Mouse (Mus musculus): ENCODE data around the gene Sema5b. TPM values are rescaled to one million over a fixed set of nuclear protein-coding genes. Genes with fewer than 3 reads are reported as not detected.

Sema5b gene
- polyA plus RNA-seq, 1 experiment from 2014 or later = 2.6 TPM

DNA sequence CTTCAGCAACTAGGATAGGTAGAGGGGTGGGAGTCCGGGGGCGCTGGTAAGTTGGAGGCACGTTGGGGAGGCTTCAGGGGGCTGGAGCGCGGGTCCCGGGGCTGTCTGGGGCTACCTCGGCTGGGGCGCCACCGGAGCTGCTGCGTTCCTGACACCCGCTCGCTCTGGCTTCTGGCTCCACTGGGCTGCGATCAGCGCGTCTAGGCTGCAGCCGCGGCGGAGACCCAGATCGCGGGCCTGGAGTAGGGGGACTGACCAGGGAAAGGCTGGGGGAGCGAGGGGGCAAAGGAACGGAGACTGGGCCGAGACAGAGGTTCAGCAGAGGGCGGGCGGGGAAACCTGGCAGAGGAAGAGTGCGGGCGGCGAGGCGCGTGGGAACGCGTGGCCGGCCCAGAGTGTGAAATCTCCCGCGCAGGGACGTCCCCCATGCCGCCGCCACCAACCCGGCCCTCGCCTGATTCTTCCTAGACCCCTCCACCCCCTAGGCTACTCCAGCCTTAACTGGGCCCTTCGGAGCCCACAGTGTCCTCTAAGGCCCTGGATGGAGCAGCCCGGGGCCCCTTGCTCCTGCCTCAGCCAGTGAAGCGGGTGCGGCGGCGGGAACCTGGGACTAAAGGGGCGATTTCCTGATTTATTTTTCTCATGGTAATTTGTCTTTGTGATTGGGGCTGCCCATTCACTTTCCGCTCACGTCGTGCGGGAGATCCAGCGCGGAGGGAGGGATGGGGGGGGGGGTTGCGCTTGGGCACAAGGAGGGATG, 896 bp downstream of the Sema5b start:
- Histone ChIP-seq H3K27ac (ENCODE audit: low read depth, low read length) (no peak overlapping the region), H3K4me2 (peak overlapping the region; percentile 99), H3K4me1 (ENCODE audit: control insufficient read depth, insufficient read depth, low read length) (peaks cover 13% of the 10 kb centered on the region), H3K9me3 (replicated peaks; ENCODE audit: control insufficient read depth, low read length) (no peaks in the 10 kb centered on the region), H3K9ac (ENCODE audit: low read depth, low read length) (peak overlapping the region; percentile 58; the same call in 1 of the 2 replicates), H3K4me3 (ENCODE audit: low read depth, low read length) (peak overlapping the region; percentile 62), H3K27me3 (ENCODE audit: control insufficient read depth, insufficient read depth, low read length) (peaks cover 65% of the 10 kb centered on the region), H3K36me3 (ENCODE audit: control insufficient read depth, insufficient read depth, low read length) (no peaks in the 10 kb centered on the region)
- 0 out of 2 replicates have a peak, but pooled peaks have one; percentile 49 for ATAC-seq (replicated peaks; ENCODE audit: insufficient number of reproducible peaks, low FRiP score, low TSS enrichment)
- WGBS (ENCODE audit: insufficient replicate concordance) = under 1% methylated on average over 54 of the region's 54 CpGs

DNA sequence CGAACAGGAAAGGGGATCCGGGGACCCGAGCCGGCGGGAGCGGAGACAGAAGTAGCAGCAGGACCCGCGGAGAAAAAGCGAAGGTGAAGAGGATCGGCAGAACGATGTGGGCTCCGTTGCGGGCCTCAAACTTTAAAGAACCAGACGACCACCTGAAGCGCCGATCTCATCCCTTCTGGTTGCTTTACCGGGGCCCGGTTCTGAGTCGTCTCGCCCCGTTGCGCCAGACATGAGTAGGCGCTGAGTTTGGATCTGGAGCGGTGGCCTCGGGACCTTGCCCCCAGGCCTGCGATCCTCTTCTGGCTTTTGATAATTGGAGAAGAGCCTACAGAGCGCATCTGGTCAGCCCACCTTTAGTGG, 1.5 kb downstream of the Sema5b start:
- Histone ChIP-seq H3K9ac (ENCODE audit: low read depth, low read length) (no peak overlapping the region), H3K9me3 (replicated peaks; ENCODE audit: control insufficient read depth, low read length) (no peaks in the 10 kb centered on the region), H3K4me2 (peak overlapping the region; percentile 99), H3K4me3 (ENCODE audit: low read depth, low read length) (peak overlapping the region; percentile 62), H3K4me1 (ENCODE audit: control insufficient read depth, insufficient read depth, low read length) (peaks cover 13% of the 10 kb centered on the region), H3K36me3 (ENCODE audit: control insufficient read depth, insufficient read depth, low read length) (no peaks in the 10 kb centered on the region), H3K27ac (ENCODE audit: low read depth, low read length) (no peak overlapping the region), H3K27me3 (ENCODE audit: control insufficient read depth, insufficient read depth, low read length) (peaks cover 61% of the 10 kb centered on the region)
- under 1% methylated on average over 27 of the region's 27 CpGs for WGBS (ENCODE audit: insufficient replicate concordance)
- no peak for ATAC-seq (replicated peaks; ENCODE audit: insufficient number of reproducible peaks, low FRiP score, low TSS enrichment)

DNA sequence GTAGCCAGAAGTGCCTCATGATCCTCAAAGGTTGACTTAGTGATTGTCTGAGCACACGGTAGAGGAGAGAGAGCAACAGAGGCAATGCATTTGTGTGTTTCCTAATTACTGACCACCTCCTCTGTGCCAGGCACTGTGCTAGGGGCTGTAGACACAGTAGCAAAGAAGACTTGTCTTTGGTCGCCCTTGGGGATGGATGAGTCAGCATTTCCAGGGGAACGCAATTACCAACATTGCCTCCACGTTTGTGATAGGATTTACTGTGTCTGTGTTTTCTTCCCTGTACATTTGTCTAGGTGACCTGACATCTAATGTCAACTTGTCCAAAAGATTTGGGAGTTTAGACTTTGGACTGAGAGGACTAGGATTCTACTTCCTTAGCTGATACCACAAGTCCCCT, 4.8 kb downstream of the Sema5b start:
- no peaks in the 10 kb centered on the region for H3K36me3 ChIP-seq (ENCODE audit: control insufficient read depth, insufficient read depth, low read length)
- H3K4me1 ChIP-seq (ENCODE audit: control insufficient read depth, insufficient read depth, low read length) = peaks cover 6% of the 10 kb centered on the region
- H3K4me3 ChIP-seq (ENCODE audit: low read depth, low read length) = no peak overlapping the region
- no peak overlapping the region for H3K9ac ChIP-seq (ENCODE audit: low read depth, low read length)
- ATAC-seq (replicated peaks; ENCODE audit: insufficient number of reproducible peaks, low FRiP score, low TSS enrichment) = no peak
- no peak overlapping the region for H3K27ac ChIP-seq (ENCODE audit: low read depth, low read length)
- H3K27me3 ChIP-seq (ENCODE audit: control insufficient read depth, insufficient read depth, low read length) = peaks cover 34% of the 10 kb centered on the region
- no peak overlapping the region for H3K4me2 ChIP-seq
- H3K9me3 ChIP-seq (replicated peaks; ENCODE audit: control insufficient read depth, low read length) = no peaks in the 10 kb centered on the region
- WGBS (ENCODE audit: insufficient replicate concordance) = 70% methylated on average over 4 of the region's 4 CpGs

DNA sequence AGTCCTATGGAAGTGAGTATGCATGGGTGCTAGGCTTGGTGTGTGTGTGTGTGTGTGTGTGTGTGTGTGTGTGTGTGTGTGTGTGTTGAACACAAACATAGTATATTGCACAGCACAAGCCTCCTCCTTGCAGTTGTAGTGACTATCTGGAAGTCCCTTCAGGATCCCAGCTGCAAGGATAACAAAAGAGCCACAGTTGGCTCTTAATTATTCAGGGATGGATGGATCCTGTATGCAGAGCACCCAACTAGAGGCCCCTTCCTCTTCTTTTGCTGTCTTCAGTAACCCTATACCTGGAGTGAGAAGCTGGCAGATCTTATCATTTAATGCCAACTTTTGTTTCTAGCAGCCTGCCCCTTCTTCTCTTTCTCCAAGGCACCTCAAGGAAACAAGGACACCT, 7.0 kb downstream of the Sema5b start:
- Histone ChIP-seq H3K4me2 (no peak overlapping the region), H3K9me3 (replicated peaks; ENCODE audit: control insufficient read depth, low read length) (no peaks in the 10 kb centered on the region), H3K4me3 (ENCODE audit: low read depth, low read length) (no peak overlapping the region), H3K36me3 (ENCODE audit: control insufficient read depth, insufficient read depth, low read length) (no peaks in the 10 kb centered on the region), H3K4me1 (ENCODE audit: control insufficient read depth, insufficient read depth, low read length) (no peaks in the 10 kb centered on the region), H3K27me3 (ENCODE audit: control insufficient read depth, insufficient read depth, low read length) (peaks cover 13% of the 10 kb centered on the region), H3K9ac (ENCODE audit: low read depth, low read length) (no peak overlapping the region), H3K27ac (ENCODE audit: low read depth, low read length) (no peak overlapping the region)
- no peak for ATAC-seq (replicated peaks; ENCODE audit: insufficient number of reproducible peaks, low FRiP score, low TSS enrichment)

DNA sequence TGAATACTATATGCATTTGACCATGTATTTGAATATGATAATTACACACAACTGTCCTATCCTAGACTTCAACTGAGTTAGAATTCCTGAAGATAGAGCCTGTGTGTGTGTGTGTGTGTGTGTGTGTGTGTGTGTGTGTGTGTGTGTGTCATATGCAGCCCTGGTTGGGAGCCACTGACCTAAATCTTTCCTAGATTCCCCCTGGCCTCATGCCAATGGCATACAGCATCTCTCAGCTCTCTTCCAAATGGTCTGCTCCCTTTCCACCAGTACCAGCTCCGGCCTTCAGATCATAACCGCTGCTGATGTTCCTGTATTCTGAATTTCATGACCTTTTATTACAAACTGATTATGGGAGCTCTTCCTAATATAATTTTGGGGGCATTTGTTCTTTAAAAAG, 8.4 kb downstream of the Sema5b start:
- Histone ChIP-seq H3K4me1 (ENCODE audit: control insufficient read depth, insufficient read depth, low read length) (no peaks in the 10 kb centered on the region), H3K9me3 (replicated peaks; ENCODE audit: control insufficient read depth, low read length) (no peaks in the 10 kb centered on the region), H3K27ac (ENCODE audit: low read depth, low read length) (no peak overlapping the region), H3K4me2 (no peak overlapping the region), H3K9ac (ENCODE audit: low read depth, low read length) (no peak overlapping the region), H3K4me3 (ENCODE audit: low read depth, low read length) (no peak overlapping the region), H3K36me3 (ENCODE audit: control insufficient read depth, insufficient read depth, low read length) (no peaks in the 10 kb centered on the region), H3K27me3 (ENCODE audit: control insufficient read depth, insufficient read depth, low read length) (no peaks in the 10 kb centered on the region; the same call in 1 of the 2 replicates)
- no peak for ATAC-seq (replicated peaks; ENCODE audit: insufficient number of reproducible peaks, low FRiP score, low TSS enrichment)
- whole genome bisulfite sequencing (ENCODE audit: insufficient replicate concordance) = 92% methylated on average over 2 of the region's 2 CpGs

DNA sequence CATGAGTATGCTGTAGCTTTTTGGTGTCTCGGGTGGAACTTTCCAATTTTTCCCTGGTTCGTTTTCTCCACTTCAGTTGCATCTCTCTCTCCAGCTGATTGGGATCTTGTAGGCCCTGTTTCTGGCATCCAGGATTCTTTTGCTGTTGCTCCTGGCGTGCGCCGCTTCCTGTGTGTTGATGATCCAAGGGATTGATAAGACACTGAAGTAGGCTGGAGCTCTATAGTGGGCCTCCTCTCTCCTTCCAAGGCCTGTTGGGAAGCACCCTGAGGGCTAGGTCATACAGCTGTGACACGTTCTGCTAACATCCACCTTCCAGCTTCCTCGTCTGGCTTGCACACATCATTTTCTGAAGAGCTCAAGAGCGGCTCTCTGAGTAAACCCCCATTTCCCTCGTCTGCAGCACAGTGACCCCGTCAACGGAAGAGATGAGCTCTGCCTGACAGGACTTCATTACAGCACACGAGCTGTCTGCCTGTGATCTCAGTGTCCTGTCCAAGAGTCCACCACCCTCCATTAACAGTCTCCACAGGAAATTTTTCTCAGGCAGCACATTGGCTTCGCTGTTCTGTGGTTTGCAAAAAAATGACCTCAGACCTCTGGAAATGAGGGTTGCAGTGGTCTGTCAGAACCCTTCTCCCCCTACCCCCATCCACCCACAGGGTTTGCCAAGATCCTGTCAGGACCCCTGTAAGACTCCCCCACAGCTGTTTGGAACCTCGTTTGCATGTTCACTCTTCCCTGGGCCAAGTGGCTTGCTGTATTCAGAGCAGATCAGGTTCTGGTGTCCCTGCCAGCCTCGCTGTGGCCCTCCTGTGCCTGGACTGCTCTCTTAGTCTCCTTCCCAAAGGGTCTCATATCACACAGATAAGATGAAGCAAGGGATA, 14.9 kb downstream of the Sema5b start:
- WGBS (ENCODE audit: insufficient replicate concordance) = 61% methylated on average over 15 of the region's 15 CpGs
- Histone ChIP-seq H3K4me1 (ENCODE audit: control insufficient read depth, insufficient read depth, low read length) (no peaks in the 10 kb centered on the region), H3K4me3 (ENCODE audit: low read depth, low read length) (no peak overlapping the region), H3K27ac (ENCODE audit: low read depth, low read length) (no peak overlapping the region), H3K4me2 (no peak overlapping the region), H3K9ac (ENCODE audit: low read depth, low read length) (no peak overlapping the region), H3K9me3 (replicated peaks; ENCODE audit: control insufficient read depth, low read length) (no peaks in the 10 kb centered on the region), H3K36me3 (ENCODE audit: control insufficient read depth, insufficient read depth, low read length) (no peaks in the 10 kb centered on the region), H3K27me3 (ENCODE audit: control insufficient read depth, insufficient read depth, low read length) (no peaks in the 10 kb centered on the region)
- ATAC-seq (replicated peaks; ENCODE audit: insufficient number of reproducible peaks, low FRiP score, low TSS enrichment) = no peak

DNA sequence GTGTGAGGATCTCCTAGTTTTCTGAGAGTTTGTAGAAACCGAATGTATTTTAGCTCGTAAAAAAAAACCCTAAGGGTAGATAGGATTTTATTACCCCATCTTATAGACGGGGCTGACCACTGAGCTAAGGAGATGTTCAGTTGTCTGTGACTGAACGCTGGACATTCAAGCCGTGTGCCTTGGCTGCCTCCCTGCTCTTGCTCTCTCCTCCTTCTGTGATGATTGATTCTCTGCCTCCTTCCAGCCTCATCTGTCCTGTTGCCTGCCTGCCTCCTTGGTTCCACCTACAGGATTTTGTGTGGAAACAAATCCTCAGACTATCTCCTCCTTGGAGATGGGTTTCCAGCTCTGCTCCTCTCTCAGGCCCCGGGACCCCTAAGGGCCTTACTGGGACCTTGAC, 16.1 kb downstream of the Sema5b start:
- Histone ChIP-seq H3K4me3 (ENCODE audit: low read depth, low read length) (no peak overlapping the region), H3K36me3 (ENCODE audit: control insufficient read depth, insufficient read depth, low read length) (no peaks in the 10 kb centered on the region), H3K27me3 (ENCODE audit: control insufficient read depth, insufficient read depth, low read length) (no peaks in the 10 kb centered on the region), H3K27ac (ENCODE audit: low read depth, low read length) (no peak overlapping the region), H3K4me2 (no peak overlapping the region), H3K9me3 (replicated peaks; ENCODE audit: control insufficient read depth, low read length) (no peaks in the 10 kb centered on the region), H3K9ac (ENCODE audit: low read depth, low read length) (no peak overlapping the region), H3K4me1 (ENCODE audit: control insufficient read depth, insufficient read depth, low read length) (no peaks in the 10 kb centered on the region)
- no peak for ATAC-seq (replicated peaks; ENCODE audit: insufficient number of reproducible peaks, low FRiP score, low TSS enrichment)
- WGBS (ENCODE audit: insufficient replicate concordance) = 71% methylated on average over 6 of the region's 6 CpGs

DNA sequence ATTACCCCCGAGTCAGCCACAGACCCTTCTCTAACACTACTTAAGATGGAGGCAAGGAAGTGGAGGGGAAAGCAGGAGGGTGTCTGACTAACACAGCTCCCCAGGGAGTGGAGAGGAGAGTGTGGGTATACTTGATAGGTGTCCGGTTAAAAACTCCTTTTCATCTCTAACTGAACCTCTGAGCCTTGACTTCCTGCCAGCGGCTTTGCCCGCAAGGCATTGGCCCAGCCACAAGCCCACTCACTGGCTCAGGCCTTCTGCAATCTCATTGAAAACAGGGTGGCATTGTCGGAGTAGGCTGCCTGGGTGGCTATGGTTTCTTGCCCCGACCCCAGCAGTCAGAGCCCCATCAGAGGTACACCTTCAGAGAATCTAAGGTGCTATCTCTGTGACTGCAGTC, 20.6 kb downstream of the Sema5b start:
- ATAC-seq (replicated peaks; ENCODE audit: insufficient number of reproducible peaks, low FRiP score, low TSS enrichment) = no peak
- Histone ChIP-seq H3K4me3 (ENCODE audit: low read depth, low read length) (no peak overlapping the region), H3K36me3 (ENCODE audit: control insufficient read depth, insufficient read depth, low read length) (no peaks in the 10 kb centered on the region), H3K4me1 (ENCODE audit: control insufficient read depth, insufficient read depth, low read length) (no peaks in the 10 kb centered on the region), H3K27me3 (ENCODE audit: control insufficient read depth, insufficient read depth, low read length) (no peaks in the 10 kb centered on the region), H3K27ac (ENCODE audit: low read depth, low read length) (no peak overlapping the region), H3K4me2 (no peak overlapping the region), H3K9me3 (replicated peaks; ENCODE audit: control insufficient read depth, low read length) (no peaks in the 10 kb centered on the region), H3K9ac (ENCODE audit: low read depth, low read length) (no peak overlapping the region)
- 71% methylated on average over 6 of the region's 6 CpGs for WGBS (ENCODE audit: insufficient replicate concordance)

All from heart, embryonic 11.5 days (tissue).